Mouse (Mus musculus) adrenal gland, postnatal 36 days (tissue): ENCODE measurements around the gene Arxes1. TPM values are rescaled to one million over a fixed set of nuclear protein-coding genes. Genes with fewer than 3 reads are reported as not detected.
"Not testable (repeated sequence)": the region's sequence is repeated elsewhere in the genome, so short reads cannot be mapped to it uniquely, and the experiment has no call there.

Experiments
- DNase-seq, 2 experiments: peaks; one replicate each; pipeline ENCODE4 v3.0.0; 2021; ENCODE audit warnings: mixed read lengths in 1 of 2
- long read RNA-seq, 2 experiments: library from polyadenylated mRNA; stranded (forward); transcript quantifications; one replicate each; pipeline ENCODE4 v2.0.0; 2021; ENCODE audit warnings: borderline sequencing depth in 2 of 2
- total RNA-seq, 2 experiments: library from RNA; stranded (reverse); gene quantifications; 2 replicates each; pipeline ENCODE4 v1.2.3; 2021

The Arxes1 gene
- 10 to 100 TPM in 1 of 2 experiments, 1 to 10 TPM in 1; 6.3 to 14.3 TPM for total RNA-seq
- long read RNA-seq, experiment 1, transcript Arxes1-201 (1 exons, 1,580 nt), result major isoform, 15 of 15 reads
- long read RNA-seq, experiment 1, partial matches to known transcripts, result 0 of 15 reads
- long read RNA-seq, experiment 1, other reads (novel, unspliced or antisense), result 0 of 15 reads
- long read RNA-seq, experiment 2, transcript Arxes1-201 (1 exons, 1,580 nt), result major isoform, 15 of 15 reads
- long read RNA-seq, experiment 2, partial matches to known transcripts, result 0 of 15 reads
- long read RNA-seq, experiment 2, other reads (novel, unspliced or antisense), result 0 of 15 reads

DNA sequence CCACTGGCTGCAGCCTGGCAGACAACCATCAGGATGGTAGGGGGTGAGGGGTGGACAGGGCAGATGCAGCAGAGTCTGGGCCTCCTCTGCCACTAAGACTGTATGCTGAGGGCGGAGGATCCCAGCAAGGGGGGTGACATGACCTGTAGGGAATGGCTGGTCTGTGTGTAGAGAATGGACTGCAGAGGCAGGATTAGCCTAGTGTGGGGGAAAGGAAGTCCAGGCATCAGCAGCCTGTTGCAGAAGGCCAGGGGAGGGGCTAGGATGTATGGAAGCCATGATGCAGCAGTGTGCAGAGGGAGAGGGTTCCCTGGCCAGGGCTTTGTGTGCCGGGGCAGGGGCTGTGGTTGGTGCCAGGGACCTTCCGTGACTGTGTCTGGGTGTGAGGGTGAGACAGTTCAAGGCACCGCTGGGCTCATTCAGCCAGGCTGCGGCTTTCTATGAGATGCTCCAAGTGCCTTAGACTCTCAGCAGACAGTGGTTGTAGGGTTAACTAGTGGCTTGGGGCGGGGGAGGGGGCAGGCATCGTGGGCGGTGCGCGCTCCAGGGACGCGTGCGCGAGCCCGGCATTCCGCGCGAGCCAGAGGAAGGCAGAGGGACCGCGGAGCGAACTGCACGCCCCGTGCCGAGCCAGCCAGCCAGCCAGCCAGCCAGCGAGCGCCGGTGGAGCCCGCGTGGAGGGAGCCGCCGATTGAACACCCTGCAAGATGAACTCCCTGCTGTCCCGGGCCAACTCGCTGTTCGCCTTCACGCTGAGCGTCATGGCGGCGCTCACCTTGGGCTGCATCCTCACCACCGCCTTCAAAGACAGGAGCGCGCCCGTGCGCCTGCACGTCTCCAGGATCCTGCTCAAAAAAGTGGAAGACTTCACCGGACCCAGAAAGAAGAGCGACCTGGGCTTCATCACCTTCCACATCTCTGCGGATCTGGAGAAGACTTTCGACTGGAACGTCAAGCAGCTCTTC lies at the start of gene Arxes1:
Gene Arxes1, plus strand, starts transcription at position 569 of the 965 bp plus-strand sequence.
- peak; percentile 6 to 20 for DNase-seq

- no peak for DNase-seq
These were observed 48.5 kb upstream of the Arxes1 start for GRCm38 (mm10) chrX:135984539-135985260.

- no peak for DNase-seq
These were observed 46.9 kb upstream of the Arxes1 start for GRCm38 (mm10) chrX:135986267-135986666.

GRCm38 (mm10) chrX:135990661-135991060 lies 42.5 kb upstream of the Arxes1 start:
- DNase-seq, result no peak

- DNase-seq, result not testable (repeated sequence)
These were observed 40.0 kb upstream of the Arxes1 start for GRCm38 (mm10) chrX:135993192-135993594.

DNA sequence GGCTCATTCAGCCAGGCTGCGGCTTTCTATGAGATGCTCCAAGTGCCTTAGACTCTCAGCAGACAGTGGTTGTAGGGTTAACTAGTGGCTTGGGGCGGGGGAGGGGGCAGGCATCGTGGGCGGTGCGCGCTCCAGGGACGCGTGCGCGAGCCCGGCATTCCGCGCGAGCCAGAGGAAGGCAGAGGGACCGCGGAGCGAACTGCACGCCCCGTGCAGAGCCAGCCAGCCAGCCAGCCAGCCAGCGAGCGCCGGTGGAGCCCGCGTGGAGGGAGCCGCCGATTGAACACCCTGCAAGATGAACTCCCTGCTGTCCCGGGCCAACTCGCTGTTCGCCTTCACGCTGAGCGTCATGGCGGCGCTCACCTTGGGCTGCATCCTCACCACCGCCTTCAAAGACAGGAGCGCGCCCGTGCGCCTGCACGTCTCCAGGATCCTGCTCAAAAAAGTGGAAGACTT lies 39.5 kb upstream of the Arxes1 start, which contains the start of gene Arxes2:
Gene Arxes2, plus strand, starts transcription at position 161 of the 456 bp plus-strand sequence.
- peak in 1 of 2 experiments; percentile 13 for DNase-seq

DNA sequence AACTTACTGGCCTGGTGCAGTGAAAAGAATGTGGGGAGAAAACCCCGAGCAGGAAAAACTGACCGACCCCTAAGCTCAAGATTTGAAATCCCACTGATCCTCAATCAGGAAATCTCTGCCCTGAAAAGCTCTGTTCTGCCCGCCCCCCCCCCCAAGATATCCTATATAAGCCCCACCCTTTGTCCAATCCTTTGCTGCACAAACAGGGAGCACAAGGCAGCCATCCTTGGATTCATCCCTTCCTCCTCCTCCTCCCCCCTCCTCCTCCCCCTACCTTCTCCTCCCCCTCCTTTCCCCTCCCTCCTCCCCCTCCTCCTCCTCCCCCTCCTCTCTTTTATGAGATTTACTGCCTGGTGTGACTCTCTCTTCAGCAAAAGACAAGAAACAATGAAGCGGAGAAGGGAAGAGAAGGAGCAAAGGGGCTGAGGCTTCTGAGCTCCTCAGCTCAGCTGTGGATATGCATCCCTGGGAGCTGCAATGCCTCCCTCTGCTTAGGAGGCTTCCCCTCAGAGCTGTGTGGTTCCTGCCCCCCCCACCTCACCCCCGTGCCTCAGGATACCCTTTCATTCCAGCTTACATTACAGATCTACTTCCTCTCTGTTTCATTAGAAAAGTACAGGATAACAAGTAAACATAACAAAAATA lies 25.8 kb upstream of the Arxes1 start:
- DNase-seq, result no peak

DNA sequence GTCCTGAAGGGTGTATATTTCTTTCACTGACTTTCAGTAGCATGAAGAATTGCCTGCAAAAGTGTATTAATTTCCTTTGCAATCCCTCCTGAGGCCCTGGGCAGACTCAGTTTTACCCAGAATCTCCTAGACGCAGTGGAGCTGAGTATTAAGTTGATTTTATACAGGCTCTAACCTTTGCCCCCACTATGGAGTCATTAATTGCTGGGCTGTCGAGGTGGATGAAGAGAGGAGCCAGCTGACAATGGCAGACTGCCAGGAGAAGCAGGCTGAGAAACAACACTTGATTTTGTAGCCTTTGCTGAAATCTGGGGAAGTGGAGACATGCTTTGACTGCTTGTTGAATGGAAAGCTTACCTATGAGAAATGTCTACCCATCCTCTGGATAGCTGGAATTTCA lies 18.8 kb upstream of the Arxes1 start:
- peak in 1 of 2 experiments; percentile 7 for DNase-seq

DNA sequence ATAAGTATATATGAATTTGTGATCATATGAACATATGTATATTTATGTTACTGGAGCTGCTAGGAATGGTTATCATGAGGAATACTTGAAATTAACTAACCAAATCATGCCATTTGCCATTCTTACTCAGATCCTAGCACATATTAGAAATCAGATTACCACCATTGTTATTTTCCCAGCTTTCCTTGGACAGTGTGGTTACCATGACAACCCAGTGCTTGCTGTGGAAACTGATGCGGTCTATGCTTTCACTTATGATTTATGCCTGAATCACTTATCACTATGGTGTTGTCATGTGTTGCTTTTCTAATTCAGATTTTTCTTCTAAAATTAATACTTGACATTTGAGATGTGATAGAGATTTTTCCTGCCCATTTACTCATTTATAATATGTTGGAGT lies 2.8 kb upstream of the Arxes1 start:
- no peak for DNase-seq

- DNase-seq, result no peak
These were observed 10.6 kb downstream of the Arxes1 start for GRCm38 (mm10) chrX:136043726-136044125.

- peak; percentile 49 to 62 for DNase-seq
These were observed 14.4 kb downstream of the Arxes1 start for GRCm38 (mm10) chrX:136047528-136047927.

- DNase-seq, result no peak
These were observed 18.1 kb downstream of the Arxes1 start for GRCm38 (mm10) chrX:136051219-136051618.

- DNase-seq, result no peak
These were observed 27.5 kb downstream of the Arxes1 start for GRCm38 (mm10) chrX:136060698-136061097.

- DNase-seq, result peak in 1 of 2 experiments; percentile 8
These were observed 34.2 kb downstream of the Arxes1 start for GRCm38 (mm10) chrX:136067201-136067991.

GRCm38 (mm10) chrX:136068020-136068419 lies 34.9 kb downstream of the Arxes1 start, which contains the start of gene Bex2:
Bex2 (minus strand) TSS chrX:136068236.
- DNase-seq, result peak in 1 of 2 experiments; percentile 3

Other genes starting within 250 kb of the Arxes1 start
- 10 to 100 TPM; 16.9 to 18.2 TPM for gene Bhlhb9, start 235.8 kb upstream of the Arxes1 start, total RNA-seq
- gene Gprasp2, start 194.3 kb upstream of the Arxes1 start, total RNA-seq, result 10 to 100 TPM; 20.6 to 22.5 TPM
- gene Arxes2, start 39.5 kb upstream of the Arxes1 start, total RNA-seq, result 10 to 100 TPM; 40.9 to 73.2 TPM
- 10 to 100 TPM; 17.6 to 23.5 TPM for gene Bex2, start 34.9 kb downstream of the Arxes1 start, total RNA-seq
- gene Nxf3, start 51.9 kb downstream of the Arxes1 start, total RNA-seq, result not detected
- 1 to 10 TPM; 8.3 to 9.5 TPM for gene Bex4, start 105.6 kb downstream of the Arxes1 start, total RNA-seq
- gene Tceal8, start 139.0 kb downstream of the Arxes1 start, total RNA-seq, result 10 to 100 TPM; 53.8 to 56.6 TPM
- 1 to 10 TPM in 1 of 2 experiments, not detected in 1; 1.8 TPM for gene Tceal5, start 170.5 kb downstream of the Arxes1 start, total RNA-seq
- gene Tceal7, start 181.4 kb downstream of the Arxes1 start, total RNA-seq, result not detected
- 10 to 100 TPM in 1 of 2 experiments, 1 to 10 TPM in 1; 9.7 to 14.6 TPM for gene Bex1, start 182.1 kb downstream of the Arxes1 start, total RNA-seq
- gene Tceal9, start 211.7 kb downstream of the Arxes1 start, total RNA-seq, result 100 to 1,000 TPM; 373 to 421 TPM
- gene Bex3, start 236.9 kb downstream of the Arxes1 start, total RNA-seq, result 100 to 1,000 TPM; 126 to 285 TPM